Mouse (Mus musculus) cerebellum, adult 2 months (tissue): ENCODE measurements around the gene Arhgef12.

Source experiments
- CTCF ChIP-seq: fragments of 200-500 bp; IDR thresholded peaks from 2 replicates; pipeline ENCODE4 v1.5.1; 2011; ENCODE audit warnings: low read depth, mild to moderate bottlenecking, control low read depth, low read length, moderate library complexity, borderline replicate concordance; ENCODE audit not compliant: insufficient read depth
- POLR2A ChIP-seq: fragments of 200-500 bp; IDR thresholded peaks from 2 replicates; pipeline ENCODE4 v1.6.1; 2011; ENCODE audit warnings: low read length, control low read depth, borderline replicate concordance; ENCODE audit not compliant: insufficient read depth

DNA sequence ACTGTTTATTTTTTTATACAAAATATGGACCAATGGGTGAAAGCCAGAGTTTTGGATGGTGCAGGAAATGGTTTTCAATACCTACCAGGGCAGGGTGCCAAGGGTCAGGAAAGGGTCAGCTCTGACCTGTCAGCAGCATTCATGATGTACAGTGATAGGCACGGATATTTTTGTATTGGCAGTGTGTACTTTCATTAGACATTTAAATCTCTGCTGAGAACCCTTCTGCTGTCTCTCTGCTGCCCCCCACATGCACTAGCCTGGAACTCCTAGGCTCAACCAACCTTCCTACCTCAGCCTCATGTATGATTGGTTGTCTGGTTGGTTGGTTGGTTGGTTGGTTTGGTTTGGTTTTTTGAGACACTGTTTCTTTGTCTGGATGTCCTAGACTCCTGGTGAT, 15.3 kb upstream of the Arhgef12 start:
- TF ChIP-seq CTCF, result peak; percentile 23; the same call in 1 of the 2 replicates
- TF ChIP-seq POLR2A, result no peak
